Mouse (Mus musculus) layer of hippocampus, adult 8-10 months (tissue): ENCODE data around the gene Lamb2. TPM values are rescaled to one million over a fixed set of nuclear protein-coding genes. Genes with fewer than 3 reads are reported as not detected.

Source experiments
- DNase-seq, 2 experiments: peaks; one replicate each; pipeline ENCODE4 v3.0.0; 2022; ENCODE audit warnings: low spot score in 2 of 2
- total RNA-seq, 4 experiments: library from RNA; stranded (reverse); gene quantifications; 2 replicates each; pipeline ENCODE4 v1.2.4; 2022

Gene Lamb2
- total RNA-seq, 4 experiments from 2014 or later: 28.9 to 46.8 (median 34.7) TPM

GRCm38 (mm10) chr9:108491286-108491580, 11.7 kb downstream of the Lamb2 start:
- DNase-seq: no peak

GRCm38 (mm10) chr9:108492043-108492750, 12.7 kb downstream of the Lamb2 start:
- no peak for DNase-seq

- no peak for DNase-seq
These were observed 13.7 kb downstream of the Lamb2 start for GRCm38 (mm10) chr9:108493246-108493645.

GRCm38 (mm10) chr9:108494146-108494825, 14.8 kb downstream of the Lamb2 start:
- no peak for DNase-seq

GRCm38 (mm10) chr9:108494905-108495304, 15.4 kb downstream of the Lamb2 start:
- DNase-seq: no peak

- no peak for DNase-seq
These were observed 19.7 kb downstream of the Lamb2 start for GRCm38 (mm10) chr9:108499231-108499630.

- no peak for DNase-seq
These were observed 20.4 kb downstream of the Lamb2 start for GRCm38 (mm10) chr9:108499943-108500342.

GRCm38 (mm10) chr9:108506901-108507300, 27.4 kb downstream of the Lamb2 start:
- DNase-seq: no peak

GRCm38 (mm10) chr9:108507619-108508434, 28.3 kb downstream of the Lamb2 start, which contains the start of gene Qars:
Gene Qars (plus strand): TSS chr9:108507706.
- DNase-seq: peak; percentile 93

GRCm38 (mm10) chr9:108508776-108509175, 29.2 kb downstream of the Lamb2 start:
- no peak for DNase-seq

- peak; percentile 95 to 96 for DNase-seq
These were observed 37.1 kb downstream of the Lamb2 start, which contains the start of gene Qrich1 for GRCm38 (mm10) chr9:108516380-108517251. Gene Qrich1 (plus strand): TSS chr9:108516806.

GRCm38 (mm10) chr9:108517253-108517930, 37.9 kb downstream of the Lamb2 start:
- DNase-seq: peak; percentile 40 to 69

- peak in 1 of 2 experiments; percentile 26 for DNase-seq
These were observed 38.4 kb downstream of the Lamb2 start for GRCm38 (mm10) chr9:108517931-108518332.

- no peak for DNase-seq
These were observed 42.1 kb downstream of the Lamb2 start for GRCm38 (mm10) chr9:108521604-108522003.

GRCm38 (mm10) chr9:108523341-108523740, 43.8 kb downstream of the Lamb2 start:
- no peak for DNase-seq

GRCm38 (mm10) chr9:108525400-108525799, 45.9 kb downstream of the Lamb2 start:
- no peak for DNase-seq

- no peak for DNase-seq
These were observed 51.4 kb downstream of the Lamb2 start for GRCm38 (mm10) chr9:108530954-108531353.

- DNase-seq: no peak
These were observed 52.0 kb downstream of the Lamb2 start for GRCm38 (mm10) chr9:108531496-108531895.
